Mouse (Mus musculus) erythroblast, embryonic 14.5 days (primary cell): ENCODE measurements around the gene Arhgef2. TPM values are rescaled to one million over a fixed set of nuclear protein-coding genes. Genes with fewer than 3 reads are reported as not detected.

Experiments used
- H3K27me3 ChIP-seq: 2 replicates; pipeline ENCODE4 v1.6.1; 2012; ENCODE audit warnings: inconsistent platforms; ENCODE audit not compliant: control insufficient read depth
- H3K36me3 ChIP-seq: 2 replicates; pipeline ENCODE4 v1.6.1; 2012; ENCODE audit warnings: mild to moderate bottlenecking, inconsistent platforms; ENCODE audit not compliant: control insufficient read depth
- H3K4me1 ChIP-seq: 2 replicates; pipeline ENCODE4 v1.6.1; 2012; ENCODE audit warnings: inconsistent platforms; ENCODE audit not compliant: control insufficient read depth
- H3K4me3 ChIP-seq: replicated peaks from 2 replicates; pipeline ENCODE3; 2012; ENCODE audit warnings: moderate library complexity, mild to moderate bottlenecking, inconsistent platforms
- H3K9me3 ChIP-seq: 2 replicates; pipeline ENCODE4 v1.6.1; 2012; ENCODE audit warnings: low read length, inconsistent platforms, mixed read lengths; ENCODE audit not compliant: control insufficient read depth
- GATA1 ChIP-seq: IDR thresholded peaks from 2 replicates; pipeline ENCODE4 v1.6.1; 2012; ENCODE audit warnings: low read length, inconsistent platforms, mixed read lengths
- TAL1 ChIP-seq: IDR thresholded peaks from 3 replicates; pipeline ENCODE4 v1.6.1; 2012; ENCODE audit warnings: low read length, inconsistent platforms, mixed read lengths
- polyA plus RNA-seq: library from polyadenylated mRNA; stranded (reverse); fragments of >175 nt; gene quantifications from 2 replicates; pipeline ENCODE4 v1.2.3, GENCODE M21; 2012

Gene Arhgef2
- polyA plus RNA-seq, 1 experiment: 0.13 TPM

GRCm38 (mm10) chr3:88677399-88677798 lies 71.6 kb downstream of the Arhgef2 start:
- H3K9me3 ChIP-seq: no peaks in the 10 kb centered on the region
- H3K36me3 ChIP-seq: no peaks in the 10 kb centered on the region
- H3K27me3 ChIP-seq: no peaks in the 10 kb centered on the region
- TF ChIP-seq TAL1 (no peak), GATA1 (no peak)
- peaks cover 4% of the 10 kb centered on the region for H3K4me1 ChIP-seq
- H3K4me3 ChIP-seq: peak overlapping the region; percentile 33

- H3K36me3 ChIP-seq: peaks cover 19% of the 10 kb centered on the region
- H3K4me1 ChIP-seq: peaks cover 26% of the 10 kb centered on the region
- no peaks in the 10 kb centered on the region for H3K9me3 ChIP-seq
- H3K4me3 ChIP-seq: no peak overlapping the region
- TF ChIP-seq GATA1 (no peak), TAL1 (no peak)
- H3K27me3 ChIP-seq: no peaks in the 10 kb centered on the region
Measured at GRCm38 (mm10) chr3:88683814-88684213, 78.0 kb downstream of the Arhgef2 start.

- Histone ChIP-seq H3K36me3 (peaks cover 25% of the 10 kb centered on the region), H3K4me1 (peaks cover 28% of the 10 kb centered on the region), H3K4me3 (peak overlapping the region; percentile 87), H3K27me3 (no peaks in the 10 kb centered on the region), H3K9me3 (no peaks in the 10 kb centered on the region)
- TF ChIP-seq TAL1: no peak
- no peak for TF ChIP-seq GATA1
Measured at GRCm38 (mm10) chr3:88684236-88684979, 78.6 kb downstream of the Arhgef2 start.

- Histone ChIP-seq H3K36me3 (peaks cover 34% of the 10 kb centered on the region), H3K27me3 (no peaks in the 10 kb centered on the region), H3K9me3 (no peaks in the 10 kb centered on the region), H3K4me3 (peak within 1 kb of the TSS; percentile 87), H3K4me1 (peaks cover 28% of the 10 kb centered on the region)
- TF ChIP-seq TAL1 (no peak), GATA1 (no peak)
Measured at GRCm38 (mm10) chr3:88684980-88685941, 79.5 kb downstream of the Arhgef2 start, which contains the start of gene Khdc4. Gene Khdc4 (plus strand): TSS chr3:88685803.

GRCm38 (mm10) chr3:88685958-88686451 lies 80.2 kb downstream of the Arhgef2 start:
- Histone ChIP-seq H3K27me3 (no peaks in the 10 kb centered on the region), H3K36me3 (peaks cover 41% of the 10 kb centered on the region), H3K4me3 (peak overlapping the region; percentile 87), H3K4me1 (peaks cover 28% of the 10 kb centered on the region), H3K9me3 (no peaks in the 10 kb centered on the region)
- TF ChIP-seq GATA1 (no peak), TAL1 (no peak)

- Histone ChIP-seq H3K9me3 (no peaks in the 10 kb centered on the region), H3K27me3 (no peaks in the 10 kb centered on the region), H3K36me3 (peaks cover 50% of the 10 kb centered on the region), H3K4me3 (peak overlapping the region; percentile 87), H3K4me1 (peaks cover 28% of the 10 kb centered on the region)
- TF ChIP-seq TAL1: no peak
- no peak for TF ChIP-seq GATA1
Measured at GRCm38 (mm10) chr3:88686734-88687611, 81.2 kb downstream of the Arhgef2 start.

GRCm38 (mm10) chr3:88689079-88689478 lies 83.3 kb downstream of the Arhgef2 start:
- peaks cover 70% of the 10 kb centered on the region for H3K36me3 ChIP-seq
- no peaks in the 10 kb centered on the region for H3K27me3 ChIP-seq
- H3K9me3 ChIP-seq: no peaks in the 10 kb centered on the region
- peaks cover 24% of the 10 kb centered on the region for H3K4me1 ChIP-seq
- TF ChIP-seq GATA1 (no peak), TAL1 (no peak)
- no peak overlapping the region for H3K4me3 ChIP-seq

GRCm38 (mm10) chr3:88695545-88695944 lies 89.8 kb downstream of the Arhgef2 start:
- H3K27me3 ChIP-seq: no peaks in the 10 kb centered on the region
- no peak for TF ChIP-seq GATA1
- TF ChIP-seq TAL1: no peak
- H3K36me3 ChIP-seq: peaks cover 98% of the 10 kb centered on the region
- no peaks in the 10 kb centered on the region for H3K4me1 ChIP-seq
- H3K9me3 ChIP-seq: no peaks in the 10 kb centered on the region
- H3K4me3 ChIP-seq: no peak overlapping the region

Other genes with a start within 250 kb of the Arhgef2 start
- gene Paqr6, start 241.4 kb upstream of the Arhgef2 start, polyA plus RNA-seq: 1.8 and 3.4 TPM in 2 replicates
- not detected in 2 replicates for gene Bglap3, start 233.2 kb upstream of the Arhgef2 start, polyA plus RNA-seq
- not detected in 2 replicates for gene Bglap2, start 227.3 kb upstream of the Arhgef2 start, polyA plus RNA-seq
- gene Bglap, start 221.5 kb upstream of the Arhgef2 start, polyA plus RNA-seq: not detected in 2 replicates
- 40.0 and 42.2 TPM in 2 replicates for gene Pmf1, start 195.6 kb upstream of the Arhgef2 start, polyA plus RNA-seq
- 1.1 and 1.2 TPM in 2 replicates for gene Slc25a44, start 180.8 kb upstream of the Arhgef2 start, polyA plus RNA-seq
- 0.11 and 0.12 TPM in 2 replicates for gene Sema4a, start 144.8 kb upstream of the Arhgef2 start, polyA plus RNA-seq
- 137 and 158 TPM in 2 replicates for gene Lmna, start 96.0 kb upstream of the Arhgef2 start, polyA plus RNA-seq
- 0.01 and 0.02 TPM in 2 replicates for gene Mex3a, start 73.6 kb upstream of the Arhgef2 start, polyA plus RNA-seq
- not detected in 2 replicates for gene Rab25, start 57.7 kb upstream of the Arhgef2 start, polyA plus RNA-seq
- gene Lamtor2, start 52.9 kb upstream of the Arhgef2 start, polyA plus RNA-seq: 7.4 and 12.2 TPM in 2 replicates
- 2.6 and 3.1 TPM in 2 replicates for gene Ubqln4, start 52.2 kb upstream of the Arhgef2 start, polyA plus RNA-seq
- 6.5 and 12.3 TPM in 2 replicates for gene Ssr2, start 30.1 kb upstream of the Arhgef2 start, polyA plus RNA-seq
- gene Rxfp4, start 47.2 kb downstream of the Arhgef2 start, polyA plus RNA-seq: not detected in 2 replicates
- 0.32 and 0.37 TPM in 2 replicates for gene Khdc4, start 79.8 kb downstream of the Arhgef2 start, polyA plus RNA-seq
- gene Rit1, start 110.9 kb downstream of the Arhgef2 start, polyA plus RNA-seq: 3.6 and 4.6 TPM in 2 replicates
- 0.02 TPM in 1 of 2 replicates, not detected in the other for gene Syt11, start 169.2 kb downstream of the Arhgef2 start, polyA plus RNA-seq
- gene Gon4l, start 229.3 kb downstream of the Arhgef2 start, polyA plus RNA-seq: 1.1 and 1.2 TPM in 2 replicates